Mouse (Mus musculus): Measurements from ENCODE around the gene P3h4. TPM values are rescaled to one million over a fixed set of nuclear protein-coding genes. Genes with fewer than 3 reads are reported as not detected.

The P3h4 gene
- total RNA-seq, 2 experiments from 2014 or later, result 2.0 to 4.6 TPM

GRCm38 (mm10) chr11:100360175-100360574 lies 54.5 kb downstream of the P3h4 start:
- Histone ChIP-seq H3K4me3 (no peak overlapping the region), H3K27ac (no peak overlapping the region)
- intact Hi-C loops (cut with DNase I), result loop anchor here (5.0 kb wide), 2 partner anchors 112 to 197 kb away; partner anchors contain the start of gene Klhl11
- no peak for DNase-seq
- no peak for TF ChIP-seq CTCF (IDR thresholded peaks at IDR 0.05)

Small RNA genes within 50 kb of the gene (microRNA-seq; reads per million reads assigned to microRNA genes)
- not detected for gene Gm27374

Other genes starting within 250 kb of the P3h4 start
- gene Krt9, start 221.6 kb downstream of the P3h4 start, total RNA-seq (2021), result not detected
- gene Krt14, start 207.3 kb downstream of the P3h4 start, total RNA-seq (2021), result not detected
- gene Krt16, start 165.9 kb downstream of the P3h4 start, total RNA-seq (2021), result not detected
- not detected for gene Krt17, start 153.8 kb downstream of the P3h4 start, total RNA-seq (2021)
- gene Krt42, start 145.0 kb downstream of the P3h4 start, total RNA-seq (2021), result not detected
- 1,000 to 10,000 TPM; 1,442 to 1,567 TPM for gene Eif1, start 95.0 kb downstream of the P3h4 start, total RNA-seq (2021)
- not detected for gene Gast, start 80.4 kb downstream of the P3h4 start, total RNA-seq (2021)
- under 1 TPM in 1 of 2 experiments, not detected in 1; 0.14 TPM for gene Hap1, start 58.7 kb downstream of the P3h4 start, total RNA-seq (2021)
- 100 to 1,000 TPM in 1 of 2 experiments, 10 to 100 TPM in 1; 68.6 to 104 TPM for gene Jup, start 17.1 kb downstream of the P3h4 start, total RNA-seq (2021)
- gene Fkbp10, start 861 bp upstream of the P3h4 start, total RNA-seq (2021), result 1 to 10 TPM; 1.9 to 4.5 TPM
- 1 to 10 TPM; 6.6 to 8.8 TPM for gene Nt5c3b, start 27.0 kb upstream of the P3h4 start, total RNA-seq (2021)
- gene Klhl10, start 27.1 kb upstream of the P3h4 start, total RNA-seq (2021), result under 1 TPM; 0.23 to 0.39 TPM
- 1 to 10 TPM; 4.7 to 4.9 TPM for gene Klhl11, start 57.9 kb upstream of the P3h4 start, total RNA-seq (2021)
- gene Acly, start 113.2 kb upstream of the P3h4 start, total RNA-seq (2021), result 10 to 100 TPM; 10.3 to 19.0 TPM
- gene Ttc25, start 130.8 kb upstream of the P3h4 start, total RNA-seq (2021), result under 1 TPM; 0.10 to 0.31 TPM
- 1 to 10 TPM; 3.2 to 4.4 TPM for gene Cnp, start 160.1 kb upstream of the P3h4 start, total RNA-seq (2021)
- gene Nkiras2, start 204.4 kb upstream of the P3h4 start, total RNA-seq (2021), result 10 to 100 TPM; 15.3 to 21.9 TPM
- 100 to 1,000 TPM; 116 TPM for gene Dnajc7, start 205.3 kb upstream of the P3h4 start, total RNA-seq (2021)